Mouse (Mus musculus) CH12.LX (cell line): ENCODE data around the gene Spib. TPM values are rescaled to one million over a fixed set of nuclear protein-coding genes. Genes with fewer than 3 reads are reported as not detected.

Experiments
- DNase-seq: peaks from one replicate; pipeline ENCODE4 v3.0.0-alpha.2; 2013; ENCODE audit errors: extremely low read depth
- H3K27ac ChIP-seq: 2 replicates; pipeline ENCODE4 v1.5.1; 2012; ENCODE audit warnings: low read depth, mild to moderate bottlenecking, control low read depth, moderate library complexity; ENCODE audit not compliant: insufficient read depth
- H3K27me3 ChIP-seq: replicated peaks from 2 replicates; pipeline ENCODE3; 2012; ENCODE audit warnings: inconsistent platforms
- H3K36me3 ChIP-seq, 2 experiments: replicated peaks in 1 of 2; 2 replicates each; pipeline versions ENCODE3 to v1.6.1; 2012; ENCODE audit warnings: inconsistent platforms in 1 of 2, low read length in 1 of 2, mild to moderate bottlenecking in 1 of 2, mixed read lengths in 1 of 2, moderate library complexity in 1 of 2; ENCODE audit not compliant: control insufficient read depth in 1 of 2, insufficient read depth in 1 of 2
- H3K4me1 ChIP-seq, 2 experiments: 2 replicates each; pipeline ENCODE4 v1.6.1; 2012; ENCODE audit warnings: inconsistent platforms in 1 of 2, moderate library complexity in 1 of 2; ENCODE audit not compliant: insufficient read depth in 2 of 2, control insufficient read depth in 1 of 2
- H3K4me2 ChIP-seq: 2 replicates; pipeline ENCODE4 v1.6.1; 2012; ENCODE audit warnings: low read depth, mild to moderate bottlenecking, control low read depth; ENCODE audit not compliant: poor library complexity, insufficient read depth, severe bottlenecking
- H3K4me3 ChIP-seq, 3 experiments: fragments of 150-350 bp in 1 of 3; sonication (generic) in 1 of 3; replicated peaks in 1 of 3; 2 replicates each; pipeline versions ENCODE3 to v1.5.1; 2011 to 2012; ENCODE audit warnings: low read depth in 2 of 3, low read length in 2 of 3, mild to moderate bottlenecking in 2 of 3, moderate library complexity in 2 of 3, control low read depth in 1 of 3, improper control_type of control experiment in 1 of 3, inconsistent platforms in 1 of 3, mixed read lengths in 1 of 3; ENCODE audit not compliant: poor library complexity in 1 of 3
- H3K79me2 ChIP-seq: replicated peaks from 2 replicates; pipeline ENCODE4 v1.6.1; 2012; ENCODE audit warnings: mild to moderate bottlenecking, moderate library complexity; ENCODE audit not compliant: control insufficient read depth, poor library complexity, insufficient read depth, severe bottlenecking; ENCODE audit errors: extremely low read depth
- H3K9ac ChIP-seq: 2 replicates; pipeline ENCODE4 v1.6.1; 2012; ENCODE audit warnings: low read depth, mild to moderate bottlenecking, control low read depth, moderate library complexity; ENCODE audit not compliant: insufficient read depth
- H3K9me3 ChIP-seq: replicated peaks from 2 replicates; pipeline ENCODE3; 2012; ENCODE audit warnings: low read length, inconsistent platforms, mixed read lengths
- BHLHE40 ChIP-seq: IDR thresholded peaks from 2 replicates; pipeline ENCODE4 v1.6.1; 2011; ENCODE audit warnings: mild to moderate bottlenecking, low read depth, low read length, improper control_type of control experiment
- CHD1 ChIP-seq: IDR thresholded peaks from 2 replicates; pipeline ENCODE4 v1.6.1; 2012; ENCODE audit warnings: low read depth, low read length, improper control_type of control experiment, inconsistent platforms
- CHD2 ChIP-seq: IDR thresholded peaks from 2 replicates; pipeline ENCODE4 v1.6.1; 2011; ENCODE audit warnings: low read length, improper control_type of control experiment
- CTCF ChIP-seq, 2 experiments: IDR thresholded peaks in 1 of 2; conservative IDR thresholded peaks in 1 of 2; 2 replicates each; pipeline ENCODE4 v1.5.1; 2011 to 2012; ENCODE audit warnings: low read depth in 2 of 2, low read length in 2 of 2, improper control_type of control experiment in 1 of 2, inconsistent platforms in 1 of 2, mild to moderate bottlenecking in 1 of 2, moderate library complexity in 1 of 2
- E2F4 ChIP-seq: IDR thresholded peaks from 2 replicates; pipeline ENCODE4 v1.6.1; 2011; ENCODE audit warnings: low read depth, low read length, improper control_type of control experiment; ENCODE audit not compliant: insufficient replicate concordance
- EP300 ChIP-seq: IDR thresholded peaks from 2 replicates; pipeline ENCODE4 v1.6.1; 2011; ENCODE audit warnings: low read length, improper control_type of control experiment
- ETS1 ChIP-seq: conservative IDR thresholded peaks from 2 replicates; pipeline ENCODE4 v1.6.1; 2012; ENCODE audit warnings: low read depth, mild to moderate bottlenecking, inconsistent platforms, low read length, improper control_type of control experiment, moderate library complexity
- HCFC1 ChIP-seq: IDR thresholded peaks from 2 replicates; pipeline ENCODE4 v1.6.1; 2012; ENCODE audit warnings: low read depth, mild to moderate bottlenecking, inconsistent platforms, low read length, improper control_type of control experiment
- IRF4 ChIP-seq: IDR thresholded peaks from 2 replicates; pipeline ENCODE4 v1.6.1; 2014; ENCODE audit warnings: low read depth, mild to moderate bottlenecking, inconsistent platforms, low read length, improper control_type of control experiment
- JUN ChIP-seq: IDR thresholded peaks from 2 replicates; pipeline ENCODE4 v1.6.1; 2011; ENCODE audit warnings: low read depth, mild to moderate bottlenecking, low read length, improper control_type of control experiment, moderate library complexity; ENCODE audit not compliant: insufficient read depth
- MAFK ChIP-seq: IDR thresholded peaks from 2 replicates; pipeline ENCODE4 v1.6.1; 2011; ENCODE audit warnings: low read length, improper control_type of control experiment; ENCODE audit not compliant: insufficient replicate concordance
- MAZ ChIP-seq: IDR thresholded peaks from 2 replicates; pipeline ENCODE4 v1.6.1; 2012; ENCODE audit warnings: low read depth, mild to moderate bottlenecking, inconsistent platforms, low read length, improper control_type of control experiment, moderate library complexity
- MEF2A ChIP-seq: IDR thresholded peaks from 2 replicates; pipeline ENCODE4 v1.6.1; 2014; ENCODE audit warnings: low read depth, mild to moderate bottlenecking, inconsistent platforms, low read length, improper control_type of control experiment, borderline replicate concordance
- MXI1 ChIP-seq: IDR thresholded peaks from 2 replicates; pipeline ENCODE4 v1.6.1; 2011; ENCODE audit warnings: mild to moderate bottlenecking, low read depth, low read length, improper control_type of control experiment
- MYC ChIP-seq: IDR thresholded peaks from 2 replicates; pipeline ENCODE4 v1.6.1; 2011; ENCODE audit warnings: low read depth, mild to moderate bottlenecking, improper control_type of control experiment, low read length
- NELFE ChIP-seq: IDR thresholded peaks from 2 replicates; pipeline ENCODE4 v1.6.1; 2011; ENCODE audit warnings: low read depth, low read length, improper control_type of control experiment
- NRF1 ChIP-seq: IDR thresholded peaks from 2 replicates; pipeline ENCODE4 v1.6.1; 2014; ENCODE audit warnings: low read depth, mild to moderate bottlenecking, inconsistent platforms, low read length, improper control_type of control experiment, moderate library complexity
- POLR2A ChIP-seq: IDR thresholded peaks from 2 replicates; pipeline ENCODE4 v1.6.1; 2011; ENCODE audit warnings: low read depth, mild to moderate bottlenecking, improper control_type of control experiment, low read length
- POLR2AphosphoS2 ChIP-seq: IDR thresholded peaks from 2 replicates; pipeline ENCODE4 v1.6.1; 2011; ENCODE audit warnings: low read depth, low read length, improper control_type of control experiment
- RCOR1 ChIP-seq: conservative IDR thresholded peaks from 2 replicates; pipeline ENCODE4 v1.6.1; 2012; ENCODE audit warnings: low read depth, mild to moderate bottlenecking, inconsistent platforms, low read length, improper control_type of control experiment
- SIN3A ChIP-seq: IDR thresholded peaks from 2 replicates; pipeline ENCODE4 v1.6.1; 2012; ENCODE audit warnings: low read length, improper control_type of control experiment, inconsistent platforms
- SMC3 ChIP-seq: IDR thresholded peaks from 2 replicates; pipeline ENCODE4 v1.6.1; 2011; ENCODE audit warnings: low read depth, low read length, improper control_type of control experiment
- TBP ChIP-seq: conservative IDR thresholded peaks from 2 replicates; pipeline ENCODE4 v1.6.1; 2011; ENCODE audit warnings: low read depth, low read length, improper control_type of control experiment
- TCF12 ChIP-seq: IDR thresholded peaks from 2 replicates; pipeline ENCODE4 v1.6.1; 2014; ENCODE audit warnings: low read depth, mild to moderate bottlenecking, inconsistent platforms, low read length, improper control_type of control experiment
- UBTF ChIP-seq: IDR thresholded peaks from 2 replicates; pipeline ENCODE4 v1.6.1; 2012; ENCODE audit warnings: low read depth, mild to moderate bottlenecking, inconsistent platforms, low read length, improper control_type of control experiment, moderate library complexity
- ZMIZ1 ChIP-seq: IDR thresholded peaks from 2 replicates; pipeline ENCODE4 v1.6.1; 2012; ENCODE audit warnings: low read depth, mild to moderate bottlenecking, inconsistent platforms, low read length, improper control_type of control experiment
- ZNF384 ChIP-seq: IDR thresholded peaks from 2 replicates; pipeline ENCODE4 v1.6.1; 2012; ENCODE audit warnings: low read depth, low read length, improper control_type of control experiment, inconsistent platforms
- dilution Hi-C: fragments of 300-500 bp; cut with MboI; formaldehyde crosslinking; loops from 2 replicates; pipeline ENCODE4 v1.14.3; 2020; ENCODE audit warnings: low sequenced_read_pairs; ENCODE audit not compliant: extremely low pct_unique_long_range_greater_than_20kb, extremely low pct_ligation_motif_present
- in situ Hi-C: fragments of 300-500 bp; cut with MboI; formaldehyde crosslinking; loops from 3 replicates; pipeline ENCODE4 v1.14.3; 2019; ENCODE audit warnings: low sequenced_read_pairs, low pct_ligation_motif_present, low pct_unique_long_range_greater_than_20kb, mixed read lengths
- polyA plus RNA-seq: library from polyadenylated mRNA; unstranded; fragments of >175 nt; gene quantifications from 2 replicates; pipeline ENCODE4 v1.2.1, GENCODE M21; 2012; ENCODE audit warnings: low read depth; ENCODE audit not compliant: insufficient read length
- total RNA-seq, 2 experiments: library from RNA; depleted of rRNA; stranded (reverse); fragments of 300-350 nt in 1 of 2; fragments of >200 nt in 1 of 2; gene quantifications; 2 replicates each; pipeline ENCODE4 v1.2.3; 2012 to 2014

Gene Spib
- total and polyA plus RNA-seq, 3 experiments, result 194 to 336 (median 200) TPM

- Histone ChIP-seq H3K27me3 (no peaks in the 10 kb centered on the region), H3K4me2 (peak overlapping the region; percentile 86), H3K79me2 (peaks cover 16% of the 10 kb centered on the region), H3K4me3 (peak overlapping the region; percentile 54 to 67 (median 57)), H3K9ac (peak overlapping the region; percentile 64), H3K36me3 (peaks cover 7 to 20% of the 10 kb centered on the region in 2 experiments), H3K9me3 (peaks cover 15% of the 10 kb centered on the region), H3K4me1 (peaks cover 12 to 43% of the 10 kb centered on the region in 2 experiments), H3K27ac (peak overlapping the region; percentile 83)
- DNase-seq, result no peak
- dilution Hi-C loops (no loop called here), in situ Hi-C loops (no loop called here)
- TF ChIP-seq ZNF384 (peak; percentile 92), MEF2A (no peak), POLR2A (no peak)
These were observed 41.1 kb upstream of the Spib start for GRCm38 (mm10) chr7:44572956-44573484.

- in situ Hi-C loops, result no loop called here
- peak within 1 kb of the TSS; percentile 83 for H3K27ac ChIP-seq
- TF ChIP-seq RCOR1, result no peak; the same call in 1 of the 2 replicates
- no peak for TF ChIP-seq E2F4
- TF ChIP-seq NRF1, result peak; percentile 16; the same call in 1 of the 2 replicates
- TF ChIP-seq UBTF, result no peak
- TF ChIP-seq IRF4, result peak; percentile 98
- 0 out of 2 replicates have a peak, but pooled peaks have one; percentile 5 for TF ChIP-seq SMC3
- TF ChIP-seq MAFK, result peak; percentile 56; the same call in 1 of the 2 replicates
- peak; percentile 10; the same call in 1 of the 2 replicates for TF ChIP-seq JUN
- peak; percentile 51; the same call in 1 of the 2 replicates for TF ChIP-seq MXI1
- TF ChIP-seq CTCF (conservative IDR thresholded peaks at IDR 0.05 in 1 of 2, IDR thresholded peaks at IDR 0.05 in 1 of 2; ENCODE audit: low read depth in 2 of 2, low read length in 2 of 2), result no peak
- peak; percentile 75 for TF ChIP-seq ETS1
- peak; percentile 78 for TF ChIP-seq CHD2
- no peak for TF ChIP-seq CHD1
- TF ChIP-seq MAZ, result peak; percentile 93
- TF ChIP-seq POLR2A, result peak; percentile 92
- no peak for TF ChIP-seq MYC
- TF ChIP-seq TCF12, result peak; percentile 79; the same call in 1 of the 2 replicates
- TF ChIP-seq MEF2A, result peak; percentile 78; the same call in 1 of the 2 replicates
- TF ChIP-seq SIN3A, result peak; percentile 85
- no peak for TF ChIP-seq POLR2AphosphoS2
- TF ChIP-seq EP300, result peak; percentile 93
- peak; percentile 70 for TF ChIP-seq BHLHE40
- peak; percentile 68; the same call in 1 of the 2 replicates for TF ChIP-seq ZMIZ1
- TF ChIP-seq NELFE, result peak; percentile 74
- peak; percentile 37; the same call in 1 of the 2 replicates for TF ChIP-seq HCFC1
- peak; percentile 98 for TF ChIP-seq ZNF384
- peak; percentile 76; the same call in 1 of the 2 replicates for TF ChIP-seq TBP
These were observed 40.4 kb upstream of the Spib start, which contains the start of gene Napsa for GRCm38 (mm10) chr7:44572213-44572701. Napsa (plus strand) TSS chr7:44572380.

More at GRCm38 (mm10) chr7:44572213-44572701, 40.4 kb upstream of the Spib start, which contains the start of gene Napsa:
- Histone ChIP-seq H3K9me3 (peaks cover 9% of the 10 kb centered on the region), H3K4me2 (peak within 1 kb of the TSS; percentile 93), H3K4me3 (peak within 1 kb of the TSS; percentile 54 to 67 (median 57)), H3K36me3 (peaks cover under 1 to 13% of the 10 kb centered on the region in 2 experiments), H3K27me3 (no peaks in the 10 kb centered on the region), H3K79me2 (peaks cover 16% of the 10 kb centered on the region), H3K9ac (peak within 1 kb of the TSS; percentile 91), H3K4me1 (peaks cover 12 to 43% of the 10 kb centered on the region in 2 experiments)
- dilution Hi-C loops, result no loop called here
- DNase-seq, result peak; percentile 93
